Mouse (Mus musculus) heart, embryonic 11.5 days (tissue): ENCODE measurements around the gene Gse1. TPM values are rescaled to one million over a fixed set of nuclear protein-coding genes. Genes with fewer than 3 reads are reported as not detected.
A peak's percentile ranks its signal among the peaks of the same experiment; 100 is the strongest.

Experiments
- ATAC-seq: fragments of 200-750 bp; cut with Nextera tagmentation; replicated peaks from 2 replicates; pipeline ENCODE4 v1.8.0; 2017; ENCODE audit warnings: moderate library complexity; ENCODE audit not compliant: insufficient number of reproducible peaks, low FRiP score, low TSS enrichment
- H3K27ac ChIP-seq: fragments of 300-500 bp; sonication (generic); 2 replicates; pipeline ENCODE4 v1.5.1; 2014; ENCODE audit warnings: mild to moderate bottlenecking, low read depth, low read length
- H3K27me3 ChIP-seq: fragments of 300-500 bp; sonication (generic); 2 replicates; pipeline ENCODE4 v1.6.1; 2014; ENCODE audit warnings: mild to moderate bottlenecking, low read length, mixed read lengths; ENCODE audit not compliant: control insufficient read depth, insufficient read depth
- H3K36me3 ChIP-seq: fragments of 300-500 bp; sonication (generic); 2 replicates; pipeline ENCODE4 v1.6.1; 2014; ENCODE audit warnings: mild to moderate bottlenecking, low read length, moderate library complexity, mixed read lengths; ENCODE audit not compliant: control insufficient read depth, insufficient read depth
- H3K4me1 ChIP-seq: fragments of 300-500 bp; sonication (generic); 2 replicates; pipeline ENCODE4 v1.6.1; 2014; ENCODE audit warnings: low read length; ENCODE audit not compliant: control insufficient read depth, insufficient read depth
- H3K4me2 ChIP-seq: fragments of 300-500 bp; sonication (generic); 2 replicates; pipeline ENCODE4 v1.6.1; 2014; ENCODE audit warnings: mild to moderate bottlenecking, moderate library complexity
- H3K4me3 ChIP-seq: fragments of 300-500 bp; sonication (generic); 2 replicates; pipeline ENCODE4 v1.5.1; 2014; ENCODE audit warnings: low read depth, low read length
- H3K9ac ChIP-seq: fragments of 300-500 bp; sonication (generic); 2 replicates; pipeline ENCODE4 v1.6.1; 2014; ENCODE audit warnings: mild to moderate bottlenecking, low read depth, low read length, moderate library complexity
- H3K9me3 ChIP-seq: fragments of 300-500 bp; sonication (generic); replicated peaks from 2 replicates; pipeline ENCODE4 v1.6.1; 2016; ENCODE audit warnings: low read length; ENCODE audit not compliant: control insufficient read depth
- WGBS: fragments of 180-500 bp; shearing (Covaris S2); extraction: QIAGEN DNeasy Blood & Tissue Kit; methylation state at CpG from one replicate; pipeline ENCODE4 v1.1.7; 2014; ENCODE audit not compliant: insufficient replicate concordance; 5-methylcytosine and 5-hydroxymethylcytosine counted together
- polyA plus RNA-seq: library from polyadenylated mRNA; unstranded; fragments of >200 nt; fragmentation: Nextera tagmentation; extraction: Ambion mirVana; gene quantifications from 2 replicates; pipeline ENCODE4 v1.2.1, GENCODE M21; 2014

Gene Gse1
- polyA plus RNA-seq, 1 experiment from 2014 or later, result 12.8 TPM

- whole genome bisulfite sequencing, result 75% methylated on average over 5 of the region's 5 CpGs
- no peak for ATAC-seq
- Histone ChIP-seq H3K36me3 (no peaks in the 10 kb centered on the region), H3K9ac (no peak overlapping the region), H3K9me3 (no peaks in the 10 kb centered on the region), H3K27ac (no peak overlapping the region), H3K4me3 (no peak overlapping the region), H3K27me3 (no peaks in the 10 kb centered on the region), H3K4me1 (peaks cover 98% of the 10 kb centered on the region), H3K4me2 (no peak overlapping the region)
These were observed 332.3 kb downstream of the Gse1 start for GRCm38 (mm10) chr8:120560535-120560934.

GRCm38 (mm10) chr8:120561539-120562435 lies 333.5 kb downstream of the Gse1 start:
- H3K27ac ChIP-seq, result peak overlapping the region; percentile 95; the same call in 1 of the 2 replicates
- H3K4me1 ChIP-seq, result peaks cover 89% of the 10 kb centered on the region
- H3K4me3 ChIP-seq, result no peak overlapping the region
- ATAC-seq, result no peak
- no peak overlapping the region for H3K9ac ChIP-seq
- no peak overlapping the region for H3K4me2 ChIP-seq
- H3K36me3 ChIP-seq, result peaks cover 6% of the 10 kb centered on the region
- H3K9me3 ChIP-seq, result no peaks in the 10 kb centered on the region
- WGBS, result 74% methylated on average over 22 of the region's 22 CpGs
- no peaks in the 10 kb centered on the region for H3K27me3 ChIP-seq

DNA sequence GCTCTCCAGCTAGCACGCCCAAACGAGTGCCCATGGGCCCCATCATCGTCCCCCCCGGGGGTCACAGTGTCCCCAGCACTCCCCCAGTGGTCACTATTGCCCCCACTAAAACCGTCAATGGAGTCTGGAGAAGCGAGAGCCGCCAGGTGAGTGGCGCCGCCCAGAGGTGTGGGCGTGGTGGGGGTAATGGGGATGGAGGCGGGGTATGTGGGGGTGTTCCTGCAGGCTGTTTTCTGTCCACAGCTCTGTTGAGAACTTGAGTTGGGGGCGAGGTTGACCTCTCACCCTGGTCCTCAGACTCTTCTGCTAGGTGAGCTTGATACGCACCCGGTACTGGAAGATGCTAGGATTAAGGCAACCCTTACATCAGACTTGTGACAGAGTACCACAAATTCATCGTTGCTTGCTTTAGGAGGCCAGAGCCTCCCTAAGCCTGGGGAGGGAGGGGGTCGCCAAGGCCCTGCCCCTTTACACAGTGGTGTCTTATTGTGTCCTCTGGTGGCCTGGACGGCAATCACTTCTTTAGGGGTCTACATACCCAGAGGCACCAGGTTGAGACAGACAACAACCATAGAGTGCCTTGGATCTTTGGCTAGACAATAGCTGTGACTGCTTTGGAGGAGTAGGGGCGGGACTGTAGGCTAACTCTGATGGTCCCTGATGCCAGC lies 334.6 kb downstream of the Gse1 start:
- Histone ChIP-seq H3K4me2 (peak overlapping the region; percentile 51; the same call in 1 of the 2 replicates), H3K9ac (peak overlapping the region; percentile 13; the same call in 1 of the 2 replicates), H3K27ac (peak overlapping the region; percentile 95), H3K4me3 (no peak overlapping the region), H3K36me3 (peaks cover 15% of the 10 kb centered on the region), H3K27me3 (no peaks in the 10 kb centered on the region), H3K9me3 (no peaks in the 10 kb centered on the region), H3K4me1 (peaks cover 79% of the 10 kb centered on the region)
- WGBS, result 76% methylated on average over 18 of the region's 18 CpGs
- ATAC-seq, result no peak

DNA sequence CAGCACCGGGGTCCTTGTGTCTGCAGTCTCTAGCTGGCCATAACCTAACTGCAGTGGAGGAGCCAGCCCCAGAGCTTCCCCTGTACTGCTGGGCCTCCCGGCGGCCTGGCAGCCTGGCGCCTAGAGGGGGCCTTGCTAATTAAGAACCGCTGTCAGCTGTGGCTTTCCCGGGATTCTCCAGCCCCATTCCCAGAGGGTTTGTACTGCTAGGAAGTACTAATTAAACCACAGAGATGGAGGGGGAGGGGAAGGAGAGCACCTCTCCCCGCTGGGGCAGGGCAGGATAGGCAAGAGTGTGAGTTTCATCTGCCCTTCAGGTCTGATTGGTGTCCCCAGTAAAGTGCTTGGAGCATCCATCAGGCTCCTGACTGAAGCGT lies 335.1 kb downstream of the Gse1 start:
- Histone ChIP-seq H3K4me3 (no peak overlapping the region), H3K4me2 (peak overlapping the region; percentile 51), H3K9me3 (no peaks in the 10 kb centered on the region), H3K27me3 (no peaks in the 10 kb centered on the region), H3K9ac (0 out of 2 replicates have a peak overlapping the region, but pooled peaks have one; percentile 47), H3K36me3 (peaks cover 20% of the 10 kb centered on the region), H3K4me1 (peaks cover 74% of the 10 kb centered on the region), H3K27ac (peak overlapping the region; percentile 95)
- ATAC-seq, result no peak
- 10% methylated on average over 8 of the region's 8 CpGs for WGBS

DNA sequence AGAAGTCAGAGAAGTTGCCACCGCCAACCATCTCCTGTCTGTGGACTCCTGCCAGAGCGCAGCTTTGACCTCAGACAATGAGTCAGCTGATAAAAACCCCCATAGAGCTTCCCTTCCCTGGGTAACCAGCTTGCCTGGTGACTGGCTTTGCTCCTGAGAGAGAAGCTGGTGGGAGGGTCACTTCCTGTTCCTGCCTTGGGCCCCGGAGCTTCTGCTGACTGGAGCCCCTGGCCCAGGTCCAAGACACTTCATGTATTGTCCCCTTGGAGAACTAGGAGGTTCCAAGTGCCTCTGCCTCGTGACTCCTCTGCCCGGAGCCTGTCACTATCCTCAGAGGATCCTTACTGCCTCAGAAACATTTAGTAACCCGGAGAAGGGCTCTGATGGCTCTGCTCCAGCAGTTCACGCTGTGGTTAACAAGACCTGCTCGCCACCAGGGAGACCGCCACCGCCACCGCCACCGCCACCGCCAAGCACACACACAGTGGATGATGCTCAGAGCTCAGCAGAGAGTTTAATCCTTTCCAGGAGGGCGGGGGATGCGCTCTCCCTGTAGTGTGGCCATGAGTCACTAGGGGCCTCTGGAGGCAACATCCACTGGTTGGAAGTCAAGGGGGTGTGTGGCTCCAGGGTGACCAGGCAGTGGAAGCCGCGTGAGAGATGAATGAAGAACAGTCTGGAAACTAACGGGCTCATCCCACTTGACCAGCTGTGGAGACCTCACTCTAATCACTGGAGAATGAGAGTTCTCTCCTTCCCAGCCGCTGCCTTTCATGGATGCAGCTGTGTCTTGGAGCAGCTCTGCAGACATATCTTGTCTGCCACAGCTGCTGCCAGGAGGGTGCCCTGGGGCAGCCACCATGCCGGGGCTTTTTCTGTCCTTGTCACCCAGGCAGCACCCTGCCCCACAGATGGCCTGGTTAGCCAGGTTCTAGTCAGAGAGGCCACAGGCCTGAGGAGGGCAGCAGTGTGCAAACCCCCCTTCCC lies 335.9 kb downstream of the Gse1 start:
- peak overlapping the region; percentile 51 for H3K4me2 ChIP-seq
- H3K9me3 ChIP-seq, result no peaks in the 10 kb centered on the region
- 22% methylated on average over 20 of the region's 20 CpGs for WGBS
- peak overlapping the region; percentile 52; the same call in 1 of the 2 replicates for H3K9ac ChIP-seq
- peaks cover 66% of the 10 kb centered on the region for H3K4me1 ChIP-seq
- peak overlapping the region; percentile 95 for H3K27ac ChIP-seq
- H3K27me3 ChIP-seq, result no peaks in the 10 kb centered on the region
- peak; percentile 63 for ATAC-seq
- peaks cover 28% of the 10 kb centered on the region for H3K36me3 ChIP-seq
- H3K4me3 ChIP-seq, result peak overlapping the region; percentile 4

DNA sequence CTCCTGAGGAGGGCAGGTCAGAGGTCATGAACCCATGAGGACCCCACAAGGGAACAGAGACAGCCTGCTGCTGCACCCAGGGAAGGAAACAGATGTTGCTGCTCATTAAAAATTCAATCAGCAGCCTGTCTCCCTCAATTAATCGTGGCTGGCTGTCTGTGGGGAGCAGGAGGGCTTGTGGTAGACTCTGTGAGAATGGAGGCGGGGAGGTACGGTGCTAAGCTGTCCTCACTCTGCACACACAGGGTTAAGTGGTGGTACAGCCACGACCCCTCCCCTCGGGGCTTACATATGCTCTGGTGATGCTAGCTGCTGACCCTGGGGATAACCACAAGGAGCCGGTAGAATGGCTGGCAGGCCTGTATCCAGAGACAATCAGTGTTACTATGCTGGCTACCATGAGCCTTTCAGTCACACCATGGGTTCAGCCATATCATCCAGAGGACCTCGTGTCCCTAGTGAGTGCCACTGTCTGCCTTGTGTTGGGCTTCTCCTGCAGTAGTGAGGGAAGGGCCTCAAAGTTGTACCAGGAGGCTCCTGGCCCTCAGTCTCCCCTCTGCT lies 337.0 kb downstream of the Gse1 start:
- Histone ChIP-seq H3K9ac (peak overlapping the region; percentile 35; the same call in 1 of the 2 replicates), H3K4me3 (no peak overlapping the region), H3K4me2 (no peak overlapping the region), H3K27ac (peak overlapping the region; percentile 95), H3K36me3 (peaks cover 32% of the 10 kb centered on the region), H3K27me3 (no peaks in the 10 kb centered on the region), H3K9me3 (no peaks in the 10 kb centered on the region), H3K4me1 (peaks cover 61% of the 10 kb centered on the region)
- no peak for ATAC-seq
- WGBS, result 36% methylated on average over 7 of the region's 7 CpGs

GRCm38 (mm10) chr8:120566681-120567080 lies 338.4 kb downstream of the Gse1 start:
- WGBS, result 96% methylated on average over 8 of the region's 8 CpGs
- no peak for ATAC-seq
- Histone ChIP-seq H3K4me1 (peaks cover 55% of the 10 kb centered on the region), H3K27ac (no peak overlapping the region), H3K4me3 (no peak overlapping the region), H3K9me3 (no peaks in the 10 kb centered on the region), H3K9ac (no peak overlapping the region), H3K36me3 (peaks cover 38% of the 10 kb centered on the region), H3K27me3 (no peaks in the 10 kb centered on the region), H3K4me2 (no peak overlapping the region)

DNA sequence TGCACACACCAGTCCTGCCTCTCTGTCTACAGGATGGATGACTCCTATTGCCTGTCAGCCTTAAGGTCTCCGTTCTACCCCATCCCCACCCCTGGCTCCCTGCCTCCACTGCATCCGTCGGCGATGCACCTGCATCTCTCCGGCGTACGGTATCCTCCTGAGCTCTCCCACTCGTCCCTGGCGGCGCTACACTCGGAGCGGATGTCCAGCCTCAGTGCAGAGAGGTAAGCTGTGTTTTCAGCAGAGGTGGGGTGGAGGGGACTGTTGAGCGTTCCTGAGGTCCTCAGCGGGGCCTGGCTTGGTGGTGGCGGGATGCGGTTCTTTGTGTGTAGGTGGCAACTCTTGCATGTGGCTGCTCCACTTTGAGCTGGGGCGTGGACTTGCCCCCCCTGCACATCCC lies 339.5 kb downstream of the Gse1 start:
- Histone ChIP-seq H3K9ac (no peak overlapping the region), H3K4me3 (no peak overlapping the region), H3K4me2 (no peak overlapping the region), H3K4me1 (peaks cover 44% of the 10 kb centered on the region), H3K27me3 (no peaks in the 10 kb centered on the region), H3K27ac (no peak overlapping the region), H3K9me3 (no peaks in the 10 kb centered on the region), H3K36me3 (peaks cover 45% of the 10 kb centered on the region)
- ATAC-seq, result no peak
- WGBS, result 97% methylated on average over 17 of the region's 17 CpGs
